Mouse (Mus musculus): ENCODE data around the gene Gm49630. TPM values are rescaled to one million over a fixed set of nuclear protein-coding genes. Genes with fewer than 3 reads are reported as not detected.
"Not testable (repeated sequence)": the region's sequence is repeated elsewhere in the genome, so short reads cannot be mapped to it uniquely, and the experiment has no call there.

The Gm49630 gene
- not detected in 2 replicates for polyA plus RNA-seq (2015; fragmentation: Nextera tagmentation; extraction: Ambion mirVana)

DNA sequence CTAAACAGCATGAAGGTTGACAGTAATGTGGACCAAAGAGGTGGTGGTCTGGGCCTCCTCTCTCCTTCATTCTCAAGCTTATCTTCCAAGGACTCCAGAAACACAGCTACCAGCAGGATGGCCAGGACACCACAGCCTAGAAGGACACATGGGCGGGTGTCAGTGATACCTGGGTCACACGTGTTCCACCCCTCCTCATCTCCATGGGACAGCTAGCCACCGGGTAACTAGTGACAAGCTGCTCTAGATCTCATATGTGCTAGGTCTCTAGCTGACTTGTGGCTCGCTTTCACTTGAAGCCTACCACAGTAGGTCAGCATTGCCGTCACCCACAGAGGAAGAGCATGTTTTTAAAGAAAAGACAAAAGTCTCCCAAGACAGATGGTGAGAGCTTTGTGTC, at the start of gene Gm49630:
TSS of gene Gm49630 (minus strand) at position 101 of the 400 bp plus-strand sequence.
- H3K4me2 ChIP-seq (ENCODE audit: low read depth, low read length); H3K4me3 ChIP-seq (replicated peaks; ENCODE audit: low read length); H3K4me1 ChIP-seq (ENCODE audit: control insufficient read depth, insufficient read depth, low read length); ATAC-seq (ENCODE audit: insufficient read depth, low FRiP score); H3K27ac ChIP-seq (ENCODE audit: low read length); H3K27me3 ChIP-seq (ENCODE audit: control insufficient read depth, insufficient read depth, low read length); H3K9ac ChIP-seq (ENCODE audit: low read length); H3K9me3 ChIP-seq (replicated peaks; ENCODE audit: control insufficient read depth, low read length); H3K36me3 ChIP-seq (ENCODE audit: control insufficient read depth, insufficient read depth, low read length): not testable (repeated sequence)
- 92% methylated on average over 3 of the region's 5 CpGs for WGBS

- H3K9me3 ChIP-seq (replicated peaks; ENCODE audit: control insufficient read depth, low read length); H3K27me3 ChIP-seq (ENCODE audit: control insufficient read depth, insufficient read depth, low read length); H3K4me2 ChIP-seq (ENCODE audit: low read depth, low read length); H3K27ac ChIP-seq (ENCODE audit: low read length); H3K9ac ChIP-seq (ENCODE audit: low read length); H3K36me3 ChIP-seq (ENCODE audit: control insufficient read depth, insufficient read depth, low read length); H3K4me1 ChIP-seq (ENCODE audit: control insufficient read depth, insufficient read depth, low read length); H3K4me3 ChIP-seq (replicated peaks; ENCODE audit: low read length): not testable (repeated sequence)
- ATAC-seq (ENCODE audit: insufficient read depth, low FRiP score): peak; percentile 62; the same call in 1 of the 2 replicates
- WGBS: 0% methylated on average over 1 of the region's 3 CpGs
Measured at GRCm38 (mm10) chr17:7420191-7420973, 48.6 kb upstream of the Gm49630 start.

GRCm38 (mm10) chr17:7414601-7415310, 43.0 kb upstream of the Gm49630 start:
- H3K27ac ChIP-seq (ENCODE audit: low read length); ATAC-seq (ENCODE audit: insufficient read depth, low FRiP score); H3K9ac ChIP-seq (ENCODE audit: low read length); H3K4me2 ChIP-seq (ENCODE audit: low read depth, low read length); H3K4me3 ChIP-seq (replicated peaks; ENCODE audit: low read length); H3K4me1 ChIP-seq (ENCODE audit: control insufficient read depth, insufficient read depth, low read length); H3K36me3 ChIP-seq (ENCODE audit: control insufficient read depth, insufficient read depth, low read length); H3K9me3 ChIP-seq (replicated peaks; ENCODE audit: control insufficient read depth, low read length); H3K27me3 ChIP-seq (ENCODE audit: control insufficient read depth, insufficient read depth, low read length): not testable (repeated sequence)
- 90% methylated on average over 7 of the region's 9 CpGs for whole genome bisulfite sequencing

DNA sequence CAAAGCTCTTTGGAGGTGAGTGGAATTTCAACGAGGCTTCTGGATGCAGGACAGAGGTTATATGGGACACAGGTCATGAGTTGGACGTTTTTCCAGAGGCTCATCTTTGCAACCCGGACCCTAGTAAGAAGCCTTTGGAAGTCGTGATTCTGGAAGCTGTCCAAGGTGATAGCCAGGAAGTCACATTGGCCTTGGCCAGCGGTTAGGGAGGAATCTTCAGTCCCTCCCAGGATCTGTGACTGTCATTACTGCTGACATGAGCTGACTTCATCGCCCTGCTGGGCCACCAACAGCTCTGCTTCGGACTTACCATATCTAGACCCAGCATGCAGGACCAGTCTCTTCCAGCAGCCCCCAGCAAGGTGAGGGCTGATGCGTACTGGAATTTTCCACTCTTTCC, 41.6 kb upstream of the Gm49630 start:
- not testable (repeated sequence) for H3K4me3 ChIP-seq (replicated peaks; ENCODE audit: low read length); H3K4me1 ChIP-seq (ENCODE audit: control insufficient read depth, insufficient read depth, low read length); H3K9me3 ChIP-seq (replicated peaks; ENCODE audit: control insufficient read depth, low read length); H3K4me2 ChIP-seq (ENCODE audit: low read depth, low read length); ATAC-seq (ENCODE audit: insufficient read depth, low FRiP score); H3K36me3 ChIP-seq (ENCODE audit: control insufficient read depth, insufficient read depth, low read length); H3K27me3 ChIP-seq (ENCODE audit: control insufficient read depth, insufficient read depth, low read length); H3K27ac ChIP-seq (ENCODE audit: low read length); H3K9ac ChIP-seq (ENCODE audit: low read length)
- WGBS: 76% methylated on average over 8 of the region's 8 CpGs

GRCm38 (mm10) chr17:7399770-7400169, 28.0 kb upstream of the Gm49630 start:
- not testable (repeated sequence) for H3K4me3 ChIP-seq (replicated peaks; ENCODE audit: low read length); H3K4me1 ChIP-seq (ENCODE audit: control insufficient read depth, insufficient read depth, low read length); H3K27me3 ChIP-seq (ENCODE audit: control insufficient read depth, insufficient read depth, low read length); H3K4me2 ChIP-seq (ENCODE audit: low read depth, low read length); H3K9ac ChIP-seq (ENCODE audit: low read length); H3K9me3 ChIP-seq (replicated peaks; ENCODE audit: control insufficient read depth, low read length); H3K27ac ChIP-seq (ENCODE audit: low read length); ATAC-seq (ENCODE audit: insufficient read depth, low FRiP score); H3K36me3 ChIP-seq (ENCODE audit: control insufficient read depth, insufficient read depth, low read length)
- WGBS: 68% methylated on average over 6 of the region's 6 CpGs

- not testable (repeated sequence) for H3K27me3 ChIP-seq (ENCODE audit: control insufficient read depth, insufficient read depth, low read length); H3K27ac ChIP-seq (ENCODE audit: low read length); H3K9ac ChIP-seq (ENCODE audit: low read length); H3K4me3 ChIP-seq (replicated peaks; ENCODE audit: low read length); H3K9me3 ChIP-seq (replicated peaks; ENCODE audit: control insufficient read depth, low read length); H3K4me1 ChIP-seq (ENCODE audit: control insufficient read depth, insufficient read depth, low read length); H3K36me3 ChIP-seq (ENCODE audit: control insufficient read depth, insufficient read depth, low read length); ATAC-seq (ENCODE audit: insufficient read depth, low FRiP score); H3K4me2 ChIP-seq (ENCODE audit: low read depth, low read length)
- 65% methylated on average over 6 of the region's 6 CpGs for WGBS
Measured at GRCm38 (mm10) chr17:7398198-7398847, 26.5 kb upstream of the Gm49630 start.

DNA sequence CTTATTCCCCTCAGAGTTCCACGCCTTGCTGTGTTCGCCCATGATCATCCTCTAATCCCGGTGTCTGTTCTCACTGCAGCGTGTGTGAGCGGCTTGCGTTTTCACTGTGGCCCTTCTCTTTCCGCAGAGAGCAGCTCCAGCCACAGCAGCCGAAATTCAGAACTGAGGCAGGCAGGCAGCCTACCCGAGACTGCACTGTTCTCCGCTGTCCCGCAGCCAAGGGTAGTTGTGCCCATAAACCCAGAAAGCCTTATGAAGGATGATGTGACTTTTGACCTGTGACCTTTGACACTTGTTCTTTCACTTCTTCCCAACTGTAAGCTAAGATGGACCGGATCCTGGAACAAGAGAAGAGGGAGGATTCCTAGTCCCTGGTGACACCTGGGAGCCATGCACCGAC, 25.3 kb upstream of the Gm49630 start:
- not testable (repeated sequence) for H3K9me3 ChIP-seq (replicated peaks; ENCODE audit: control insufficient read depth, low read length); H3K36me3 ChIP-seq (ENCODE audit: control insufficient read depth, insufficient read depth, low read length); H3K4me1 ChIP-seq (ENCODE audit: control insufficient read depth, insufficient read depth, low read length); H3K27me3 ChIP-seq (ENCODE audit: control insufficient read depth, insufficient read depth, low read length); H3K4me2 ChIP-seq (ENCODE audit: low read depth, low read length); H3K9ac ChIP-seq (ENCODE audit: low read length); ATAC-seq (ENCODE audit: insufficient read depth, low FRiP score); H3K4me3 ChIP-seq (replicated peaks; ENCODE audit: low read length); H3K27ac ChIP-seq (ENCODE audit: low read length)
- 83% methylated on average over 13 of the region's 13 CpGs for WGBS

DNA sequence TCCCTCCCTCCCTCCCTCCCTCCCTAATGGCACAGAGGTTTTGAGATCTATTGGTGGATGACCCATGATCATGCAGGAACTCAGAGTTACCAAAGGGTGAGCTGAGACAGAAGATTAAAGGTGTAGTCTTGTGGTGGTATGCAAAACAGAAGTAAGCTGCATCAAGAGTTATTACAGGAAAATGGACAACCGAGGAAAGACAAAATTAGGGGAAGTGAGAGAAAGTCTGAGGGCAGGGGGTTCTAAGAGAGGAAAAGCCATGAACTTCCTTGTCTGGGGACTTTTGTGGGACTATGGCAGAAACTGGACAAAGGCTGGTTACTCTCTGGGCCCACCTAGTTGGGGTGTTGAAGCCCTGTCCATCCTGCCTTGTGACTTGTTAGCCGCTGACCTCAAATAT, 24.5 kb upstream of the Gm49630 start:
- H3K4me1 ChIP-seq (ENCODE audit: control insufficient read depth, insufficient read depth, low read length); H3K36me3 ChIP-seq (ENCODE audit: control insufficient read depth, insufficient read depth, low read length); H3K9ac ChIP-seq (ENCODE audit: low read length); H3K27me3 ChIP-seq (ENCODE audit: control insufficient read depth, insufficient read depth, low read length); H3K4me3 ChIP-seq (replicated peaks; ENCODE audit: low read length); H3K9me3 ChIP-seq (replicated peaks; ENCODE audit: control insufficient read depth, low read length); H3K4me2 ChIP-seq (ENCODE audit: low read depth, low read length); ATAC-seq (ENCODE audit: insufficient read depth, low FRiP score); H3K27ac ChIP-seq (ENCODE audit: low read length): not testable (repeated sequence)
- WGBS: no CpG with 5 or more reads among the region's 2 CpGs

DNA sequence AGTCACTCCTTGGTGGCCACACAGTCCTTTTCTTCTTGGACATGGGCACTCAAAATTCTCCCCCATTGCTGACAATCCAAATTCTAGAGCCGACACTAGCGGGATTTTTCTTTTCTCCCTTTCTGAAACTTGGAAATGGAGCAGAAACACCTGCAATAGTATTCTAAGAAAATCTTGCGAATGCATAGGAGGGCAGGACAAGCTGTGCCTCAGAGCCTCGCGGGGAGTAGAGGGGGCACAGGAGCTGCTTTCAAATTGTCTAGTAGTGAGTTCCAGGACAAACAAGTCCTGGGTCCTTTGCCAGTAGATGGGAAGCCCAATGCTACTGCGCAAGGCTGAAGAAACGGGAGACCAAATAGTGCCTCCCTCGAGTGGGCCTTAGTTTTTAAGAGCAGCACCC, 23.9 kb upstream of the Gm49630 start:
- not testable (repeated sequence) for H3K9me3 ChIP-seq (replicated peaks; ENCODE audit: control insufficient read depth, low read length); H3K4me1 ChIP-seq (ENCODE audit: control insufficient read depth, insufficient read depth, low read length); H3K27ac ChIP-seq (ENCODE audit: low read length); H3K4me3 ChIP-seq (replicated peaks; ENCODE audit: low read length); H3K36me3 ChIP-seq (ENCODE audit: control insufficient read depth, insufficient read depth, low read length); H3K27me3 ChIP-seq (ENCODE audit: control insufficient read depth, insufficient read depth, low read length); H3K4me2 ChIP-seq (ENCODE audit: low read depth, low read length); ATAC-seq (ENCODE audit: insufficient read depth, low FRiP score); H3K9ac ChIP-seq (ENCODE audit: low read length)
- WGBS: 87% methylated on average over 6 of the region's 8 CpGs

Measured in stomach, embryonic 16.5 days (tissue).